Mouse (Mus musculus) kidney, postnatal 0 days (tissue): ENCODE measurements around the gene Rhot2. TPM values are rescaled to one million over a fixed set of nuclear protein-coding genes. Genes with fewer than 3 reads are reported as not detected.

Source experiments
- ATAC-seq: fragments of 200-750 bp; cut with Nextera tagmentation; replicated peaks from 2 replicates; pipeline ENCODE4 v1.8.0; 2017; ENCODE audit warnings: low read depth, moderate number of reproducible peaks, moderate TSS enrichment, moderate library complexity; ENCODE audit not compliant: low FRiP score
- DNase-seq: peaks from one replicate; pipeline ENCODE4 v3.0.0-alpha.2; 2016; ENCODE audit warnings: low spot score
- H3K27ac ChIP-seq: fragments of 300-500 bp; sonication (generic); 2 replicates; pipeline ENCODE4 v1.5.1; 2014; ENCODE audit warnings: mild to moderate bottlenecking
- H3K27me3 ChIP-seq: fragments of 300-500 bp; sonication (generic); 2 replicates; pipeline ENCODE4 v1.6.1; 2014; ENCODE audit warnings: low read length, mixed read lengths; ENCODE audit not compliant: insufficient read depth
- H3K36me3 ChIP-seq: fragments of 300-500 bp; sonication (generic); 2 replicates; pipeline ENCODE4 v1.6.1; 2014; ENCODE audit warnings: low read length, mixed read lengths; ENCODE audit not compliant: insufficient read depth
- H3K4me1 ChIP-seq: fragments of 300-500 bp; sonication (generic); replicated peaks from 2 replicates; pipeline ENCODE4 v1.6.1; 2014; ENCODE audit warnings: antibody characterized with exemption, low read length, mixed read lengths; ENCODE audit not compliant: insufficient read depth
- H3K4me2 ChIP-seq: fragments of 300-500 bp; sonication (generic); 2 replicates; pipeline ENCODE4 v1.6.1; 2014; ENCODE audit warnings: mild to moderate bottlenecking, low read length, moderate library complexity, mixed read lengths
- H3K4me3 ChIP-seq: fragments of 300-500 bp; sonication (generic); replicated peaks from 2 replicates; pipeline ENCODE4 v1.5.1; 2014; ENCODE audit warnings: low read depth, low read length
- H3K9ac ChIP-seq: fragments of 300-500 bp; sonication (generic); 2 replicates; pipeline ENCODE4 v1.6.1; 2014; ENCODE audit warnings: low read depth, low read length
- H3K9me3 ChIP-seq: fragments of 300-500 bp; sonication (generic); replicated peaks from 2 replicates; pipeline ENCODE4 v1.6.1; 2016; ENCODE audit warnings: low read length, inconsistent platforms, mixed read lengths
- CTCF ChIP-seq: IDR thresholded peaks from 2 replicates; pipeline ENCODE4 v1.5.1; 2016; ENCODE audit warnings: antibody characterized with exemption, low read depth, mild to moderate bottlenecking, moderate library complexity
- WGBS: fragments of 180-500 bp; shearing (Covaris S2); extraction: QIAGEN DNeasy Blood & Tissue Kit; methylation state at CpG from one replicate; pipeline ENCODE4 v1.1.7; 2014; 5-methylcytosine and 5-hydroxymethylcytosine counted together
- polyA plus RNA-seq: library from polyadenylated mRNA; unstranded; fragments of >200 nt; fragmentation: Nextera tagmentation; extraction: Ambion mirVana; gene quantifications from 2 replicates; pipeline ENCODE4 v1.2.1, GENCODE M21; 2015

The Rhot2 gene
- polyA plus RNA-seq, 1 experiment from 2014 or later: 21.1 TPM

DNA sequence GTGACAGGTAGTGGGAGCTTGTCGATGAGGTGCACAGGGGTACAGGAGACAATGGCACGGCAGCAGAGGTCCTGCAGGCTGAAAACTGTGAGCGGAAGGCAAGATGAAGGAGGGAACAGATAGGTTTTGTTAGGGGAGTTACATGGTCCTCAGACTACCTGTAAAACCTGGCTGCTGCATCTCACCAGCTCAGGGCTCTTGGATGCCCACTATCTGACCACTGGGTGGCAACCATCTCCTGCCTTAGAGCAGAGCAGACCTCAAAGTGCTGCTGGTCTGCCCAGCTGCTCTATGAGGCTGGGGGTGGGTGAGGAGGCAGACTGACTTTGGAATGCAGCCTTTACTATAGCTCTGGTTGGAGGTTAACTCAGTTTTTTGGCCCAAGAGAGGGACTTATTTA lies 39.2 kb upstream of the Rhot2 start:
- Histone ChIP-seq H3K4me2 (no peak overlapping the region), H3K27me3 (no peaks in the 10 kb centered on the region), H3K27ac (no peak overlapping the region), H3K36me3 (peaks cover 24% of the 10 kb centered on the region; the same call in 1 of the 2 replicates), H3K9ac (no peak overlapping the region), H3K4me1 (0 out of 2 replicates have a peak, but pooled peaks cover 8% of the 10 kb centered on the region), H3K9me3 (no peaks in the 10 kb centered on the region), H3K4me3 (no peak overlapping the region)
- TF ChIP-seq CTCF: peak; percentile 47; the same call in 1 of the 2 replicates
- WGBS: 88% methylated on average over 3 of the region's 3 CpGs
- ATAC-seq (no peak), DNase-seq (no peak)

DNA sequence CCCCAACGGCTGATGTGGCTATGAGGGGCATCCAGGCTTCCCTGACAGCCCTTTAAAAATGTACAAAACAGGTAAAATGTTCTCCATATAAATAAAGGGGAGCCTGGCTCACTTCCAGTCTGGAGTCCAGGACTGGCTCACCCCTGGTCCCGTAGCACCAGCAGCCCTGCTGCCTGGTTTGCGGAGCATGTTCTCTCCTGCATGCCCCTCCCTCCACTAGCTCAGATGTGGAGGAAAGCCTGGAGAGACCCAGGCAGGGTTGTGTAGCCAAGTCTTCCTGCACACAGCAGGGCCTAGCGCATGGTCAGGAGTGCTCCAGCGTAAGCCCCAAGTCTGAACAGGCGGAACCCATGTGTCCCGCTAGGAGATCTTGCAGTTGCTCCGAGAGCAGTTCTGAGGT lies 38.6 kb upstream of the Rhot2 start:
- no peak for TF ChIP-seq CTCF
- no peak overlapping the region for H3K4me2 ChIP-seq
- DNase-seq (no peak), ATAC-seq (no peak)
- H3K27ac ChIP-seq: no peak overlapping the region
- 0 out of 2 replicates have a peak, but pooled peaks cover 22% of the 10 kb centered on the region for H3K36me3 ChIP-seq
- H3K27me3 ChIP-seq: no peaks in the 10 kb centered on the region
- WGBS: 87% methylated on average over 8 of the region's 8 CpGs
- H3K9ac ChIP-seq: no peak overlapping the region
- H3K4me1 ChIP-seq: 0 out of 2 replicates have a peak, but pooled peaks cover 8% of the 10 kb centered on the region
- no peaks in the 10 kb centered on the region for H3K9me3 ChIP-seq
- no peak overlapping the region for H3K4me3 ChIP-seq

DNA sequence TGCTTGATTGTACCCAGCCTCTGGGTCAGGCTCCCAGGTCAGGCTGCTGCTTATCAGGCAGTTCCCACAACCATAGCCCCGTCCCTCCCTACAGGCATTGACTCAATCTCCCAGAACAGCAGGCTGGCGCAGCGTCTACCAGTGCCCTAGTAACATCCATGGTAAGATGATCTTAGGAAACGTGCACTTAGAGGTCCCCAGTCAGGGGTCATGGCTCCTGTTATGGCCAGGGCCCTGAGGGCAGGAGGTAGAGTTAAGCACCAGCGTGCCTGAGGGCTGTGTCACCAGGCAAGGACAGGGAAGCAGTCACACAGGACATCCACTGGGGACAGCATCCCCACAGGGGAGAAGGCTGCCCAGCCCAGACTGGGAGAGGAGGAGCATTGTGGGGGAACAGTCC lies 37.7 kb upstream of the Rhot2 start:
- WGBS: 36% methylated on average over 5 of the region's 5 CpGs
- H3K4me2 ChIP-seq: no peak overlapping the region
- no peaks in the 10 kb centered on the region for H3K9me3 ChIP-seq
- DNase-seq (no peak), ATAC-seq (no peak)
- H3K36me3 ChIP-seq: 0 out of 2 replicates have a peak, but pooled peaks cover 26% of the 10 kb centered on the region
- no peak for TF ChIP-seq CTCF
- H3K27me3 ChIP-seq: no peaks in the 10 kb centered on the region
- no peak overlapping the region for H3K9ac ChIP-seq
- no peak overlapping the region for H3K4me3 ChIP-seq
- no peak overlapping the region for H3K27ac ChIP-seq
- 0 out of 2 replicates have a peak, but pooled peaks cover 8% of the 10 kb centered on the region for H3K4me1 ChIP-seq

DNA sequence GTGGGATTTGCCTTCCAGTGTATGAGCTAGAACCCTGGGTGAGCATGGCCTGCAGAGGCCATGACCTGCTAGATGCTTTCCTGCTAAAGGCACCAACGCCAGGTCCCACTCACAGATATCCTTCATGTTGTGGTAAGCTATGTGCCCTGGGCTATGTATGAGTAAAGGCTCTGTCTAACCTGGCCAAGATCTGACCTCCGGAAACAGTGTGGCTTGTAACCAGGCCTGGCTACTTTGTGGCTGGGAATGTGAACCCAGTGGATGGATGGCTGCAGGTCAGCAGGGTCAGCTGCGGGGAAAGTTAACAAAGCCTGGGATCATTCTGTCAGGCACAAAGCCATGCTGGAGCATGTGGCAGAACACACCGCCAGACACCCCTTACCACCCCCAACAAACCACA lies 37.0 kb upstream of the Rhot2 start:
- ATAC-seq (no peak), DNase-seq (no peak)
- 0 out of 2 replicates have a peak, but pooled peaks cover 8% of the 10 kb centered on the region for H3K4me1 ChIP-seq
- no peaks in the 10 kb centered on the region for H3K27me3 ChIP-seq
- 0 out of 2 replicates have a peak, but pooled peaks cover 26% of the 10 kb centered on the region for H3K36me3 ChIP-seq
- H3K9ac ChIP-seq: no peak overlapping the region
- no peak overlapping the region for H3K4me3 ChIP-seq
- H3K4me2 ChIP-seq: no peak overlapping the region
- no peak for TF ChIP-seq CTCF
- 27% methylated on average over 4 of the region's 4 CpGs for WGBS
- no peak overlapping the region for H3K27ac ChIP-seq
- H3K9me3 ChIP-seq: no peaks in the 10 kb centered on the region

DNA sequence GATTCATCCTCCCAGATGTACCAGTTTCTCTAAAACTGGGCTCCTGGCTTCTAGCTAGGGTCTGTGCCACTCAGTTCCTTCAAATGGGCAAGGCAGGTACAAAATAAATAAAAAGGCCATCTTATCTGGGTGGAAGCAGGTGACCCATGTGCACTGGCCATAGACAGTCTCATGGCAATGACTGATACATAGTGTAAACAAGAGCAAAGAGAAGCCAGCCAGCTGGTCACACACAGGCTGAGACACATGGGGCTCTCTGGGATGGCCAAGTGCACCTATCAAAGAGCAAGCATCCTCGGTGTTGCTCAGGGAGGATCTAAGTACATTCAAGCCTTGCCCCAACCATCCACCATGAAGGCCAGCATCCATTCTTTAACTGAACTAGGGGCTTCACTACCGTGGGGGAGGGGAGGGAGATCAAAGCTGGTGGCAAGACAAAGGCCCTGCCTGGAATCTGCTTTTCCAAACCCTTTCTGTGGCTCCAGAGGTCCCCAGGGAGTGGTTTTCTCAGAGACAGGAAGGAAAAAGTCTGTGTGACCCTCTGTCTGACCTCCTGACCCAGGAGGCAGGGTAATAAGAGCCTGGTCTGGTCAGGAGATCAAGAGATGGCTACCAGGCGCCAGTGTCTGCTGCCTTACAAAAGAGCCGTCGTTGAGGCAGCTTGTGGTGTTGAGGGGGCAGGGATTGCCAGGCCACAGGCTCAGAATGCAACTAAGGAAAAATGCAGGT lies 36.4 kb upstream of the Rhot2 start:
- H3K4me1 ChIP-seq: peaks cover 14% of the 10 kb centered on the region
- H3K27me3 ChIP-seq: no peaks in the 10 kb centered on the region
- no peak overlapping the region for H3K27ac ChIP-seq
- no peak overlapping the region for H3K9ac ChIP-seq
- ATAC-seq (no peak), DNase-seq (no peak)
- 0 out of 2 replicates have a peak, but pooled peaks cover 26% of the 10 kb centered on the region for H3K36me3 ChIP-seq
- no peak overlapping the region for H3K4me2 ChIP-seq
- WGBS: 19% methylated on average over 5 of the region's 5 CpGs
- no peaks in the 10 kb centered on the region for H3K9me3 ChIP-seq
- no peak for TF ChIP-seq CTCF
- no peak overlapping the region for H3K4me3 ChIP-seq

DNA sequence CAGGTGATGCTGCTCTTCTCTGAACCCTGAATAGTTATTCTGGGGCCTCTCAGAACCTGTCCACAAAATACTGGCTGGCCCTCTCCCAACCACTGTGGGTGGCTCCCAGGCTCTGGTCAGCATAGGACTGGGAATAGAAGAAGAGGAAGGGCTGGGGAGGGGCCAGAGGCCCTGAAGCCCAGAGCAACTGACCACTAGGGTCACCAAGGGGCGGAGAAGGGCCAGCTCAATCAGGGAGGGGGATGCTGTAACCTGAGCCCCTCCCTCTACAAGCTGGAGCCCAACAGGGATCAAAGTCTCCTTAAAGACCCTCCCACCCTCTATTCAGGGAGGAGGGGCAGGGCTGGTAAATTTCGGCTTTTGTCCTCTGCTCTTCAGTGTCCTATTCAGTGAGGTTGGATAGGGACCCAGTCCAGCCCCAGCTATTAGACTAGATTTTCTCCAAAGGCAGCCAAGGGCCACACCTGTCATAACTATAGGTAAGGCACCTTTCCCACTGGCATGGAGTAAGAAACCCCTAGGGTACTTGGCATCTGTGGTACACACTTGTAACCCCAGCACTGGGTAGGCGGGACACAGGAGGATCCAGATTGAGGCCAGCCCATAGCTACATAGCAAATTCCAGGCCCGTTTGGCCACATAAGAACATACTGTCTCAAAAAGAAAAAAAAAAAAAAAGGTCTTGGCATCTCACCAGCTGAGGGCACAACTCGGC lies 35.7 kb upstream of the Rhot2 start, which contains the start of gene Wfikkn1:
Wfikkn1 (minus strand) TSS at position 663 of the 715 bp plus-strand sequence.
- Histone ChIP-seq H3K4me1 (peaks cover 17% of the 10 kb centered on the region), H3K4me3 (no peak within 1 kb of the TSS), H3K9ac (no peak within 1 kb of the TSS), H3K9me3 (no peaks in the 10 kb centered on the region), H3K27me3 (no peaks in the 10 kb centered on the region), H3K27ac (no peak within 1 kb of the TSS), H3K4me2 (no peak within 1 kb of the TSS), H3K36me3 (0 out of 2 replicates have a peak, but pooled peaks cover 26% of the 10 kb centered on the region)
- no peak for ATAC-seq
- WGBS: 29% methylated on average over 5 of the region's 5 CpGs
- DNase-seq: peak; percentile 22
- no peak for TF ChIP-seq CTCF
